Mouse (Mus musculus): Measurements from ENCODE around the gene Cers6.
A peak's percentile ranks its signal among the peaks of the same experiment; 100 is the strongest.

The Cers6 gene

GRCm38 (mm10) chr2:68884573-68884972 is 23.3 kb downstream of the Cers6 start:
- DNase-seq = peak; percentile 87

- DNase-seq = no peak
These were observed 24.0 kb downstream of the Cers6 start for GRCm38 (mm10) chr2:68885206-68885605.

DNA sequence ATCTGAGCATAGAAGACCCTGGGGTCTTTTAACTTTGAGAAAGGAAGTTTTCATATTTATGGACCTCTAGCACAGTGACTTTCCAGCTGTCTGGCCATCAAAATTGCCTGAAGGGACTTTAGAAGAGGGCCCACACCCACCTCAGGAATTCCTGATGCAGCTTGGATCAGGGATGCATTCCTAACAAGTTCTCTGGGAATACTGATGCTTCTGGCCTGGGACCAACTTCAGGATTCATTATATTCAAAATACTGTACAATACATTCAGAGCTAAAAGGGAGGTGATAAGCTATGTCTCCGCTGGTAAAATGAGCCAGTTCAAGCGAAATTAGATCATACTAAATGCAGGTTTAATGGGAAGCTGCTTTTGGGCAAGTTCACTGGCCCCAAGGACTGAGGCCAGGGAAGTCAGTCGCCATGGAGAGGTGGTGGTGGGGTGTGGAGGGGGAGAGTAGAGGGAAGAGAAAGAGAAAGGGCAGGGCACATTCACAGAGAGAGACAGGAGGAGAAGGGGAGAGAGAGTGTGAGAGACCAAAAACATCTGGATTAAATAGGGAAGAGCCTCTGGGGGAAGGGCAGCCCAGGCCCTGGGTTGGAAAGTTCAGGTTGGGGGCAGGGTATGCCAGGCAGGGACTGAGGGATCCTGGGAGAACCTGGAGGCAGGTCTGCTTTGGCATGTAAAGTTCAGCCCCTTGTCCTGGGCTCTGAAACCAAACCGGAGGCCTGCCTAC is 24.7 kb downstream of the Cers6 start:
- DNase-seq = no peak

DNA sequence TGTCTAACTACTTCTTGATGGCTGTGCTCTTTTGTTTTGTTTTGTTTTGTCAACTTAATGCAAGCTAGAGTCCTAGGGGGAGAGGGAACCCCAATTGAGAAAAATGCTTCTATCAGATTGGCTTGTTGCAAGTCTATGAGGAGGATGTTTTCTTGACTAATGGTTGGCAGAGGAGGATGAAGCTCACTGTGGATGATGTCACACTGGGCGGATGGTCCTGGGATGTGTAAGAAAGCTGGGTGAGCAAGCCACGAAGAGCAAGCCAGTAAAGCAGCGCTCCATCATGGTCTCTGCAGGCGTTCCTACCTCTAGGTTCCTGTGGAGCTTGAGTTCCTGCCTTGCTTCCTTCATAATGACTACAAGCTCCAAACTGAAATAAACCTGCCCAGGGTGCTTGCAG is 25.4 kb downstream of the Cers6 start:
- no peak for DNase-seq

- DNase-seq = no peak
These were observed 27.0 kb downstream of the Cers6 start for GRCm38 (mm10) chr2:68888094-68888705.

GRCm38 (mm10) chr2:68889661-68890170 is 28.5 kb downstream of the Cers6 start:
- DNase-seq = no peak

DNA sequence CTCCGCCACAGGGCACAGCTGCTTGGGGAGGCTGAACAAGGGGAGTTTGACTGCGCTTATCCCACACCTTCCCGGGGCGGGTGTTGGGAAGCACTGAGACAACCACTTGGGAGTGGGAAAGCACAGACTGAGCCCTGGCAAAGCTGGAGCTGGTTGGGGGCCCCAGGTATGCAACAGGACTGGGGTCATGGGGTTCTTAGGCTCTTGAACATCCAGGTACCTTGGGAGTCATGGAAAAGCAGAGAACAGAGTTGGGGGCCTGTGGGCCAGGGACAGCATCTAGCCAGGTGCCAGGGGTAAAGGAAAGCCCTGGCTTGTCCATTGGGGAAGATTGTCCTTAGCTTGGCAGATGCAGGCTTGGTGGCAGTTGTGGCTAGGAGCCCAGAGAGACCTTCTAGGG is 31.2 kb downstream of the Cers6 start:
- no peak for DNase-seq

GRCm38 (mm10) chr2:68895044-68895764 is 34.0 kb downstream of the Cers6 start:
- no peak for DNase-seq

- DNase-seq = peak; percentile 70
These were observed 35.0 kb downstream of the Cers6 start for GRCm38 (mm10) chr2:68896196-68896595.

GRCm38 (mm10) chr2:68899770-68900521 is 38.7 kb downstream of the Cers6 start:
- no peak for DNase-seq

DNA sequence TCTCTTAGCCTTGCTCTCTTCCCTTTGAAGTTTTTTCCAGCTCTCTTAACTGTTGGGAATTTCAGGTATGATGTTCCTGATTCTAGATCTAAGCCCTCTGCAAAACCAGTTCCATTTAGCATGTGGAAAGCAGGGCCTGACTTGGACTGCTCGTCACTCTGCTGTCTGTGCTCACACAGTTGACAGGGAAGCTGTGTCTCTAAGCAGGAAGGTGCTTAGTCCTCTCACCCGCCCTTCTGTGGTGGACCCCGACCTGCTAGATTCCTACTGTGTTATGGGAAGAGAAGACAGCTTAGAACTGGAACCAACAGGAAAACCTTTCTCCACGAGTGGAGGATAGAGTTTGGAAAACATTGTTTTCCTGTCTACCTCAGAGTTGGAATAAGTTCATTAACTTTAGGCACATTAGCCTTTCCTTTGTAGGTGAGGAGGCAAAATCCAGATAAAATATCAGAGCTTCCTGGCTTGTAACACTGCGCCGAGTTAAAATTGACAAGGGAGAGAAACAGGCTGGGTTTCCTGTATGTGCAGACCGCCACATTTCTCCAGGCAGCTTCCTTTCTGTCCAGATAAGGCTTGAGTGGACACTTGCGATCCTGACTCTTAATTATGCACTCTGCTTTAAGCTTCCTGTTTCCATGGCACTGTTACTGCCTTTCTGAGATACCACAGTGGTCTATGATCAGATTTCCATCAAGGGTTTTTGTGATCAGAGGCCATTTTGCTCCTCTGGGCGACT is 39.6 kb downstream of the Cers6 start:
- no peak for DNase-seq

- no peak for DNase-seq
These were observed 40.5 kb downstream of the Cers6 start for GRCm38 (mm10) chr2:68901708-68902107.

GRCm38 (mm10) chr2:68902546-68902945 is 41.3 kb downstream of the Cers6 start:
- DNase-seq = no peak

DNA sequence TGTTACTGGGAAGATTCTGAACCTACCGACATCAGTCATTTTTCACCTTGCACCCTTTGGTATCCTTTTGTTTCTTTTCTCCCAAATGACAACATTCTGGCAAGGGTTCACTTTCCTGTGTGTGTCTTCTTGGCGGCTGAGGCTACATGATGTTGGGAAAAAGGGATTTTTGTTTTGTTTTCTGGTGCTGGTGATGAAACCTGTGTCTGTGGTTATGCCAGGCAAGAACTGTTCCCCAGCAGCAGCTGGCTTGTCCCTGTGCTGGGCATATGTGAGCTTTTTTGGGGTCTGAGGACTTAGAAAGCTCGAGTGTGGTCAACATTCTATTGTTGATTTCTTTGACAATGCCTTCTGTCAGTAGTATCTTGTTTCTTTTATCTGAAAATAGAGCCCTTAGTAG is 45.7 kb downstream of the Cers6 start:
- no peak for DNase-seq

GRCm38 (mm10) chr2:68907721-68908463 is 46.7 kb downstream of the Cers6 start:
- DNase-seq = peak; percentile 49

DNA sequence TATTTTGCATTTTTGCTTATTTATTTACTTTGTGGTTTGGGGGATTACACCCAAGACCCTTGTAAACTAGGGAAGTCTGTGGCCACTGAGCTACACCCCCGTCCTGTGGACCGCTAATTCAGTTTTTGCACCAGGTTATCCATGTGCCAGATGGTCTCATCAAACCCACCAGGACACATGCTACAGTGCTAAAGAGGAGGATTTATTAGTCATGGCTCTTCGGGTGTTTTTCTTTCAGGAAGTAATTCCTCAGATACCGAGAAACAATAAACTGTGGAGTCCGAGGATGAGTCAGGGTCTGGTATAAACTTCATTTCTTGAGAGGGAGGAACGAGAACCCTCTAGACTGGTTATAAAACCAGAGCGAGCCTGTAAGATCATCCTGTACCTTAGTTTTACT is 49.5 kb downstream of the Cers6 start:
- no peak for DNase-seq

DNA sequence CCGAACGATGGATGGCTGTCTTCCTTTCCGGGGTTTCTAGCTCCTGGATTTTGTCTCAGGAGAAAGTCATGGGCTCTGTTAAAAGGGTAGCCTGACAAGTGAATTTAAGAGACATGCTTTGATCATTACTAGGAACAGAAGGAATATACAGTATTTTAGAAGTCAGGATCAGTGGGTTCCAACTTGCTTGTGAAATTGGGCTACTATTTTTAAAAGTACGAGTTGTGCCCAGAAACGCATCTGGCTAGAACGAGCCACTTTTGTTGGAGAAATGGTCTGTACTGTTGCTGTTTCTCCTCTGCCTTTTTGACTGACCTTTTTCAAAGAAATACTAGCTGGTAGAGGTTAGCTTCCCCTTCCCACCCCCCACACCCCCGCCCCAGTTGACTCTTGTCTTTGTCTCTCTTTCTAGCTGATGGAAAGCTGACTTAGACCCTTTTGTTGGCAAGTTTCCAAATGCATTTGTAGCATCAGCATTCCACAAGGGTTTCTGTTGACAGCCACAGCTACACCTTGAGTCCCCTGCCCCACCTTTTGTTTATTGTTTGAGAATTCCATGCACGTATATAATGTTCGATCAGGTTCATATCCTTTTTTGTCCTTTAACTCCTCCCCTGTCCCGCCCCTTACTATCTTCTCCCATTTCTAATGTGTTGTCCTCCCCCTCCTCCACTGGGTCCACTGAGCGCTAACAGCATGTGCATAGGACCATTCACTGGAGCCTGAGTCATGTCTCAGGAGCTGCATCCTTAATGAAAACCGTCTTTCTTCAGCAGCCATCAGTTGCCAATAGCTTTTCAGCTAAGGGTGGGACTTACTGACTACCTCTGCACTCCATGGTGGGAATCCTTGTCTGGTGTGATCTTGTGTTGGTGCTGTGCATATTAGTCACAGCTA is 50.6 kb downstream of the Cers6 start:
- DNase-seq = peak; percentile 56

- DNase-seq = no peak
These were observed 54.5 kb downstream of the Cers6 start for GRCm38 (mm10) chr2:68915742-68916141.

DNA sequence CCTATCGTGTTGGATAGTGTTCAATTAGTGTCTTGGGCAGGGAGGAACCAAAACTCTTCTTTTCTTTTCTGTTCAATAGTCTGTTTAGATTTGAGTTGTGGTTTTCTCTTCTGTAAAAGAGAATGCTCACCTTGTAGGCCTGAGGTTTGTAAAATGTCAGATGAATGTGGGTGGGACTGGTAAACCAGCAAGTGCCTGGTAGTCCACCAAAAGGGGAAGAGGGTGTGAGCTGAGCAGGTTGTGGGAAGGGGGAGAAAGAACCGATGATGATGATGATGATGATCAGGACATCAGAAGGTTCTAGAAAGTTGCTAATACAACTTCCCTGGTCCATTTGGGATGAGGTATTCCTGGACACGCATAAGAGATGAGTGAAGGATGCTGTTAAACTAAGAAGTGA is 55.1 kb downstream of the Cers6 start:
- no peak for DNase-seq

GRCm38 (mm10) chr2:68917010-68917409 is 55.8 kb downstream of the Cers6 start:
- no peak for DNase-seq

DNA sequence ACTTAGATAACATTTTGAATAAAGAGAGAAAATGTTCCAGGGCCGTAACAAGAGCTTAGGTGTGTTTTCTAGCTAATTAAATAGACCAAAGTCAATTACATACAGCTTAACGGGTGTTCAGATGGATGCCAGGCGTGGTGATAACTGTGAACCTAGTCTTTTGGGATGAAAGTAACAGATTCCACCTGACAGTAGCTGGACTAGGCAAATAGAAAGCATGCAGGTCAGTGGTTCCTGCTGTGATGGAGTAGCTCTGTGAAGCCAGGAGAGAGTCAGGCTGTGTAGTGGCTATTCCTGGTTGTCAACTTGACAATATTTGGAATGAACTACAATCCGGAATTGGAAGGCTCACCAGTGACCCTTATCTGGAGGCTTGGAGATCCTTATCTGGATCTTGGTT is 56.3 kb downstream of the Cers6 start:
- no peak for DNase-seq
